Mouse (Mus musculus): Measurements from ENCODE around the gene Abcd1. TPM values are rescaled to one million over a fixed set of nuclear protein-coding genes. Genes with fewer than 3 reads are reported as not detected.
"Not testable (repeated sequence)": the region's sequence is repeated elsewhere in the genome, so short reads cannot be mapped to it uniquely, and the experiment has no call there.

Gene Abcd1
- total RNA-seq (2022) = 10 to 100 TPM; 23.0 to 38.2 (median 29.4) TPM

GRCm38 (mm10) chrX:73716109-73716661, at the start of gene Abcd1, which contains the start of gene Bcap31:
Gene Abcd1, plus strand, starts transcription at chrX:73716597.
Gene Bcap31, minus strand, starts transcription at chrX:73716175.
- DNase-seq = peak; percentile 91

GRCm38 (mm10) chrX:73672031-73672431, 44.4 kb upstream of the Abcd1 start:
- DNase-seq = no peak

DNA sequence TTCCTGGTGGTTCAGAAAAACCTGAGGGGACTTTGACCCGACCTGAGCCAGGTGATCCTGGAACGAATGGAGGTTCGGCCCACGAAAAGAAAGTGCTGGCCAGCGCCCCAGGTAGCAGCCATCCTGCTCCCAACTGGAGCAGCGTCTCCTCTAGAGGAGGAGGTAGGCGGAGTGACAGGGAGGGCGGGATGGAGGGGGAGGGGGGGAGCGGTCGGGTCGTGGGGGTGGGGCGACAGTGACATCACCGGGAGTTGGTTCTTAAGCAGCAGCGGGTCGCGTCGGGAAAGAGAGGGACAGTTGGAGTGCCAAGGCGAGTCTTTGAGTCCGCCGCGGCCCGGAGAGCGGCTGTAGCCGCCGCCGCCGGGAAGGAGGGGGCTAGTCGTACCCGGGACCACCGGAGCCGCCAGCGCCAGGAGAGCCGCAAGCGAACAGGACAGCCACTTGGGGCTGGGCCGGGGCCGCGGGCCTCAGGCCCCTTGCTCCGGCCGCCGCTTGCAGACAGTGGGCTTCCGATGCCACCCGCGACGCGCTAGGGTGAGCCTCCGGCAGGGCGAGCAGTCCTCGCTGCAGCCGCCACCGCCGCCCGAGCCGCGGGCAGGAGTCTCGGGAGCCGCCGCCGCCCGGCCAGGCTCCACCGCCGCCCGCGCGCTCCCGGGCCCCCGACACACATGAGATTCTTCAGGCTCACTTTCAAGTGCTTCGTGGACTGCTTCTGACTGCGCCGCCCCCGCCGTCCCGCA, 43.3 kb upstream of the Abcd1 start, which contains the start of gene Slc6a8:
Slc6a8 (plus strand) TSS at position 272 of the 740 bp plus-strand sequence.
- no peak for DNase-seq

- DNase-seq = no peak
Observed at GRCm38 (mm10) chrX:73673619-73673967, 42.8 kb upstream of the Abcd1 start.

GRCm38 (mm10) chrX:73673968-73674661, 42.3 kb upstream of the Abcd1 start:
- no peak for DNase-seq

DNA sequence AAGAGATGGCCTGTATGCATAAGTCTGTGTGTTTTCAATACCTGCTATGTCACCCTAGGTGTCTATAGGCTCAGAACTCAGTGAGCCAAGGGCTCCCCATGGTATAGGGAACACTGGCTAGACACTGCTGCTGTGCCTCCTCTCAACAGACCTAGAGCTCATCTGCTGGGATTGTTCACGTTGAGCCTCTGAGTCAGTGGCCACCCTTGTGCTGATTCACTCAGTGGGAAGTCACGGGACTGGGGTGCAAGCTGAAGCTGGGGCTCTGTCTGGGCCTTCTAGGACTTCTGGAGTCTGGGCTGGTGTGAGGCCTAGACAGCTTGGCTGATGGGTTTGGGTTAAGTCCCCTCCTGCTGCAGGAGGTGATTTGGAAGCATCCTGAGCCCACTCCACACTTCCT, 41.2 kb upstream of the Abcd1 start:
- no peak for DNase-seq

DNA sequence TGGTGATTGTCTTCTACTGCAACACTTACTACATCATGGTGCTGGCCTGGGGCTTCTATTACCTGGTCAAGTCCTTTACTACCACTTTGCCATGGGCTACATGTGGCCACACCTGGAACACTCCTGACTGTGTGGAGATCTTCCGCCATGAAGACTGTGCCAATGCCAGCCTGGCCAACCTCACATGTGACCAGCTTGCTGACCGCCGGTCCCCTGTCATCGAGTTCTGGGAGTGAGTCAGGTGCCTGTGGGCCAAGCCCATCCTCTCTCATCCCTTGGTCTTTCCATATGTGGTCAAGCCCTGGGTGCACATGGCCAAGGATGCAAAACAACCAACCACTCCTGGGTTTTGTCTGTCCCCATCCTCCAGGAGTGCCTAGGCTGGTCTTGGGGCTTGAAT, 39.7 kb upstream of the Abcd1 start:
- no peak for DNase-seq

- no peak for DNase-seq
Observed at GRCm38 (mm10) chrX:73684156-73684555, 32.2 kb upstream of the Abcd1 start.

- no peak for DNase-seq
Observed at GRCm38 (mm10) chrX:73684978-73685377, 31.4 kb upstream of the Abcd1 start.

DNA sequence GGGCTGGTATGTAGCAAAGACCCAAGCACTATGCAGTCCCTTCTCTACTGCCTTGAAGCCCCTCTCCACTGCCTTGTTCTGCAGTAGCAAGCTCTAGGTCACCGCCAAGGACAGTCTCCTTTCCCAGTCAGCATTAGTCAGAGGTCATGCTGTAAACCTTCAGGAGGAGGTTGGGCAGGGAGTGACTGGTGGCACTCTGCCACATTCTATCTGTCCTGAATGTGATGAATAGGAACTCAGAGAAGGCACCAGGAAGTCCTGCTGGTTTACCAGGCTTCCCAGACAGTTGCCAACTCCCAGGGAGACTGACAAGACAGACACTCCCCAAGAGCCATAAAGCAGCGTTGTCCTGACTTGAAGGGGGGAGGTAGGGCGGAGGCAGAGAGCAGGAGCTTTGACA, 30.8 kb upstream of the Abcd1 start:
- peak; percentile 82 for DNase-seq

GRCm38 (mm10) chrX:73690917-73691629, 25.3 kb upstream of the Abcd1 start:
- no peak for DNase-seq

DNA sequence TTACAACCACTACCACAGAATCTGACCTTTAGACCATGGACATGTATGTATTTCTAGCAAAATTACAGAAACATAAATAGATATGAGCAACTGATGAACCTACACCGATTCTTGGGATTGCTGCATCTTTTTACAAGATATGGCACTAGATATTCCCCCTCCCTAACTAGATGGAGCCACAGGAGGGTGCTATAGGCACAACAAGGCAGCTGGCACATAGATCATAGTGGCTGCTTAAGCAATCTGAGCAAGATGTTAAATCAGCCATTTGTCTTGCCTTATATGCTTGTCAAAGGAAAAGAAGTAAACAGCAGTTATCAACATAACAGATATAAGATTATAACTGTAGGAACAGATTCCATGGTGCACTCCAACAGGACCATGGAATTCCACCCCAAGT, 15.9 kb upstream of the Abcd1 start:
- no peak for DNase-seq

GRCm38 (mm10) chrX:73715476-73716108, 805 bp upstream of the Abcd1 start:
- DNase-seq = peak; percentile 23

- no peak for DNase-seq
Observed at GRCm38 (mm10) chrX:73716709-73717545, 530 bp downstream of the Abcd1 start.

DNA sequence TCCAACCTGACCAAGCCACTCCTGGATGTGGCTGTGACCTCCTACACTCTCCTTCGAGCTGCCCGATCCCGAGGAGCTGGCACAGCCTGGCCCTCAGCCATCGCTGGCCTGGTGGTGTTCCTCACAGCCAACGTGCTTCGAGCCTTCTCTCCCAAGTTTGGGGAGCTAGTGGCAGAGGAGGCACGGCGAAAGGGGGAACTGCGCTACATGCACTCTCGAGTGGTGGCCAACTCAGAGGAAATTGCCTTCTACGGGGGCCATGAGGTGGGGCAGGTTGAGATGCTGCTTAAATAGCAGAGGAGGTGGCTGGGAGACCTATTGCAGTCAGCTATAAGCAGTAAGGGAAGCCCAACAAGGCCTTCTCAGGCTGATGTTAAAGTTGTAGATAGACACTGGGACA, 1.3 kb downstream of the Abcd1 start:
- DNase-seq = no peak

GRCm38 (mm10) chrX:73718271-73718670, 1.9 kb downstream of the Abcd1 start:
- peak; percentile 69 for DNase-seq

DNA sequence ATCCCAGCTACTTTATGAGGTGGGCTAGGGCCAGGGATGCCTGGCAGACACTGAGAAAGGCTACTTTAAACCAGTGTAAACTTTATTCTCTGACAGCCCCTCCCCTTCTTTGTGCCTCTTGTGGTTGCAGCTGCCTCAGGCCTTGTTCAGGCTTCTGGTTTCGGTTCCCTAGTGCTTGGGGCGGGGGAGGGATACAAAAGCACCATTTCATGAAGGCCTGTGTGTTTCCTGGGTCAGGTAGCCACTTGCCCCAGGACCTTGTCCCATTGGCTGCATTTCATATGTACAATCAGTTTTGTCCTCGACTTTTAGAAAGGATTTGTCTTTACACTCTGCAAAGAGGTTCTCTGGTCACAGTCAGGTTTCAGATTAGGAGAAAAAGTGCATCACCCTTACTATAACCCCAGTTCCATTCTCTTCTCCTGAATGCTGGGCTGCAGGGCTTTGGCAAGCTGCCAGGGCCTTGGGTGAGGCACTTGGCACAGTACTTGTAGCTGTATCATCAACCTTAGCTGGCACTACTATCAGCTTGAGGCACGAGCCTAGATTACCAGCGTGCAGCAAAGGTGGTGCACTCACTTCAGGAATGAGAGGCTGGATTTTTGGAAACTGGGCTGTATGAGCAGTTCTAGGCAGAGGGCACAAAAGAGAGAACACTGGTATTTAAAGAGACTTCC, 2.4 kb downstream of the Abcd1 start:
- DNase-seq = peak; percentile 64

- DNase-seq = no peak
Observed at GRCm38 (mm10) chrX:73730908-73731307, 14.5 kb downstream of the Abcd1 start.

DNA sequence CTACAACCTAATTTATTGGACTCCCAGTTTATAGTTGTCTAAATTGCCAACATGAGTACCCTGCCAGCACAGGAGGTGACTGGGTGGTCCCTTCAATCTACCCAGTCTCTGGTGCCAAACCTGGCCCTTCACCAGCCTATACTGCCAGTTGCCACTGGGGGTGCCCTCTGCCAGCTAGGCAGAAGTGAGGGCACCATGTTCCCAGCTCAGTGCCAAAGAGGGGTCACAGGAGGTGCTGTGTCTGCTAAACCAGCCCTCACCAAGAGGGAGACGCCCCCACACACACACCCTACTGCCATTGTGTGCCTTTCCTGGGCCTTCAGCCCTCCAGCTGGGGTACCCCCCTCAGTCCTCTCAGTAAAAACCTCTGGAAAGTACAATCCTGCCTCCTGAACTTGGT, 21.8 kb downstream of the Abcd1 start:
- DNase-seq = no peak

DNA sequence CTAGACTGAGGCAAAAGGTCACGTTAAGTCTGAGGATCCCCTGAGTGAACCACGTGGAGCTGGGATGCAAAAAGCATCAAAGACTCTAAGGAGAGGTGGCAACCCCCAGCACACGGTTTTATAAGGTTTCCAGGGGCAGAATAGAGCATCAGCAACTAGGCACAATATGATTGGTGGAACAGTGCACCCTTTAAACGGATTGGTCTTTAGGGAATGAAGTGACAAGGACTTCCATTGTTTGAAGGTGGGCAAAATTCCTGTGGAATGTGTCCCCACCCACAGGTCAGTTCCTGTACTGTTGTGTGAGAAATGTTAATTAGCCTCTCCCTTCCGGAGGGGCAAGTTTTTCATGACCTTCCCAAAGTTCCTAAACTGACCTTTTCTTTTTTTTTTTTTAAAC, 22.8 kb downstream of the Abcd1 start:
- no peak for DNase-seq

- DNase-seq = not testable (repeated sequence)
Observed at GRCm38 (mm10) chrX:73739841-73740240, 23.4 kb downstream of the Abcd1 start.

Measured in adrenal gland, adult 8-10 months (tissue).